Mouse (Mus musculus): ENCODE measurements around the gene Nr2c2ap.

GRCm38 (mm10) chr8:70092786-70093185 is 38.3 kb upstream of the Nr2c2ap start:
- no peak for TF ChIP-seq CTCF (IDR thresholded peaks at IDR 0.05; ENCODE audit: low read depth, low read length)
- TF ChIP-seq POLR2A (IDR thresholded peaks at IDR 0.05; ENCODE audit: borderline replicate concordance, low read depth, low read length), result no peak
